Mouse (Mus musculus): Measurements from ENCODE around the gene Dnm1l. TPM values are rescaled to one million over a fixed set of nuclear protein-coding genes. Genes with fewer than 3 reads are reported as not detected.

The Dnm1l gene
- polyA plus RNA-seq (2014; fragmentation: Illumina TruSeq; extraction: RNeasy Lipid Tissue Mini Kit (QIAGEN cat#74804); ENCODE audit: low read depth, low replicate concordance): 304 TPM

DNA sequence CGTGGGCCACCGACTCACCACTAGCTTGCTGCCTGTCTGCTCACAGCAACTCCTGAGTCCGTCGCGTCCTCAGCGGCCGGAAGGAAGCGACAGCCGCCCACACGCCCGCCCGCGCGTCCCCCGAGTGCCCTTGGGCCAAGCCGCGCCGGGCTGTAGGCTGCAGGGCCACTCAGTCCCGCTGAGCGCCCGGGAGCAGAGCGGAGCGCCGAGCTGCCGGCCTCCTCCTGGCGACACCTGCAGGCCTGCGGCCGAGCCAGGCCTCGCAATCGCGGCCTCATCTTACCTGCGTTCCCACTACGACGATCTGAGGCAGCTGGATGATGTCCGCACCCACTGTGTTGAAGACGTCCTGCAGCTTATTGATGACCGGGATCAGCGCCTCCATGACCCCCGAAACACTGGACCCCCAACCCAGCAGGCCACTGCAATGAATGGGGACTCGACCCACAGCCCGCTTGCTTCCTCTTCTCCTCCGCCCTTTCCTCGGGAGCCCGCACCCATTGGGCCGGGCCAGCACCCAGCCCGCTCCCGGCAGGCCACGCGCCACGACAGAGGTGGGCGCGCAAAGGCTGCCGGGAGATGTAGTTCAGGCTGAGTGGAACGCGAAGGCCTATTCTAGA, at the start of gene Dnm1l:
Gene Dnm1l (minus strand): TSS at position 479 of the 620 bp plus-strand sequence.

DNA sequence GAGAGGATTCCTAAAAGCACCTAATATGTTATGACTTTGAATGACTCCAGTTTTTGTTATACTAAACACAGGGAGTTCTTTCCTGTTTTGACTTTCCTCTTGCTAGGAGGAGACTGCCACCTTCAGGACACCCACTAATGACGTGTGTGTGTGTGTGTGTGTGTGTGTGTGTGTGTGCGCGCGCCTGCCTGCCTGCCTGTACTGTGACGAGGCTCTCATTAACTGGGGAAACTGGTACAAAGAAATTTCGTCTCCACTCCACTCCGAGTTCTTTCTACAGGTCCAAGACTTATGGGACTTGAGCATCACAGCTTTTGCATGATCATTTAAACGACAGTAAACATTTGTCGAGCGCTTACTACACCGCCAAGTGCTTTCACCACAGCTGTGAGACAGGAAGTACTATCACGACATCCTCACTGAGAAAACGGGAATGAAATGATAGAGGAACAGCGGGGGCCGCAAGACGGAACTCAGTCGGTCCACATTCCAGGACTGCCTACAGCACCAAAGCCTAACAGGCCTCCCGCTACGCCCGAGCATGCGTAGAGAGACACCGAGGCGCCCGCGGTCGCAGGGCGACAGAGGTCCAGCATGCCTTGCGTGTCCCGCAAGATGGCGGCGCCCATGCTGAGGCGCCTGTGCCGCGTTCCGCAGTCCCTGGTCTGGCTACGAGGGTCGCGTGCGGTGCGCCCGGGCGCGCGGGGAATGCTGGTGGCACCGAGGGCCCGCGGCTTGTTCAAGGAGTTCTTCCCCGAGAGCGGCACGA, 56.2 kb downstream of the Dnm1l start, which contains the start of gene Yars2:
Gene Yars2 (plus strand): TSS at position 597 of the 769 bp plus-strand sequence.

Other genes with a start within 250 kb of the Dnm1l start
- gene Pkp2, start 145.6 kb downstream of the Dnm1l start, polyA plus RNA-seq (2014; fragmentation: Illumina TruSeq; extraction: RNeasy Lipid Tissue Mini Kit (QIAGEN cat#74804); ENCODE audit: low read depth, low replicate concordance): 3.0 TPM
- gene Yars2, start 56.0 kb downstream of the Dnm1l start, polyA plus RNA-seq (2014; fragmentation: Illumina TruSeq; extraction: RNeasy Lipid Tissue Mini Kit (QIAGEN cat#74804); ENCODE audit: low read depth, low replicate concordance): 49.9 TPM
- gene Fgd4, start 241.6 kb upstream of the Dnm1l start, polyA plus RNA-seq (2014; fragmentation: Illumina TruSeq; extraction: RNeasy Lipid Tissue Mini Kit (QIAGEN cat#74804); ENCODE audit: low read depth, low replicate concordance): 30.9 TPM